Mouse (Mus musculus) C2C12 (cell line): ENCODE measurements around the gene Eif2ak3.

ENCODE experiments used
- CEBPB ChIP-seq: IDR thresholded peaks from one replicate; pipeline ENCODE4 v1.6.1; 2011; ENCODE audit warnings: low read depth, mild to moderate bottlenecking, control low read depth, moderate library complexity
- CTCF ChIP-seq: IDR thresholded peaks from one replicate; pipeline ENCODE4 v1.5.1; 2011; ENCODE audit not compliant: control insufficient read depth, insufficient read depth, insufficient read length
- MAX ChIP-seq: IDR thresholded peaks from one replicate; pipeline ENCODE4 v1.6.1; 2011; ENCODE audit warnings: mild to moderate bottlenecking, control low read depth
- MYOG ChIP-seq: IDR thresholded peaks from one replicate; pipeline ENCODE4 v1.6.1; 2011; ENCODE audit not compliant: control insufficient read depth, insufficient read length; ENCODE audit errors: extremely low read depth
- USF1 ChIP-seq: IDR thresholded peaks from one replicate; pipeline ENCODE4 v1.6.1; 2011; ENCODE audit warnings: low read depth, mild to moderate bottlenecking, control low read depth, moderate library complexity

DNA sequence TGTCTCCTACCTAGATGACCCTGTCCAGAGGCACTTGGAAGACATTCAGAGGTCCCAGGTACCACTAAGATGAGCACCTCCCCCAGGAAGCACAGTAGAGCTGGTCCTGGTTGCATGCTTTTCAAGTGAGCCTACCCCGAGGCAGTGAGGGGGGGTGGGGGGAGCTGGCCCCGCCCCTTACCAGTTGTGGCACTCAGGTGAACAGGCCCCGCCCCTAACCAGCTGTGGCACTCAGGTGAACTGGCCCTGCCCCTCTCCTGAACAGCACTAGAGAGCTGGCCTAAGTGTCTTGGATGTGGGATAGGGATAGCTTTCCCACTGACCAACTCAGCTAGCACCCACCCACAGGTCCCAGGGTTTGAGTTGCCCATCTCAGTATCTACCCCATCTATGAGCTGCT lies 5.8 kb upstream of the Eif2ak3 start:
- TF ChIP-seq CTCF (no peak), CEBPB (no peak), MYOG (no peak), MAX (no peak), USF1 (no peak)
